Mouse (Mus musculus): ENCODE results near the gene Mreg.
"Not testable (repeated sequence)": the region's sequence is repeated elsewhere in the genome, so short reads cannot be mapped to it uniquely, and the experiment has no call there.

Gene Mreg

DNA sequence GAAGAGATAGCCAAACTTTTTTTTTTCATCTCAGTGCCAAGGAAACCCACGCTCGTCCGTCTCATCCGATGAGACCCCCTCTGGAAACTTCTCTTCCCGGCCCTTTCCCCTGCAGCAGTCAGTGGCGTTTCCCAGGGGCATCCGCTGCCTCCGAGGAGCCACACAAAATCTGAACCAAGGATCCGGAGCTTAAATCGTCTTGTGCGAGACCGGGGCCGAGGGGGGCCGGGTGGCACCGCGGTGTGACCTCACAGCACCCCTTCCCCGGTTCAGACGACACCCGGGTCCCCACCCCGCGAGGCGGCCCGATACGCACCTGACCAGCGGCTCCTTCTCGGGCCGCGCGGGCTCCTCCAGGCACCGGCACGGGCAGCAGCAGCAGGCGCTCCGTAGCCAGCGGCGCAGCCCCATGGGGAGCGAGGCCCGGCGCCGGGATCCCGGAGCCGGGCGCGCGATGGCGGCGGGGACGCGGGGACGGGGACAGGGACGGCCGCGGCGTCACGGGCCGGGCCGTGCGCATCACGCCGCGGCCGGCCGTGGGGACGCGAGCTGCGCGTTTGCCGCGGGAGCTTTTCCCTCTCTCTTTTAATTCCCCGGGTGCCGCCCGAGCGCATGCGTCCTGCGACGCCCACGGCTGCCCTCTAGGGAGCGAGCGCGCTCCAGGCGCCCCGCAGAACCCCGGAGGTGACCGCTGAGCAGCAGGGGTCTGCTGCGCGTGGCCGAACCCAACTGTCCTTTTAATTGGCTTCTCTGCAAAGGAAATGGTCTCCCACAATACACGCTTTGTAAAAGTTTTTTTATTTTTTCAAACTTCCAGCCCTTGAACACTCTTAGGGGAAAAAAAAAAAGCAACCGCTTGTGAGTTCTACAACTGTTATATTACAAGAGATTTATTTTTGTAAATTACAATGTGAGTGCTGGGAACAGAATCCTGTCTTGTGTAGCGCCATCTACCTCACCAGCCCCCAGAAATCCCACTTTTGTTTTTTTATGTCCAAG, at the start of gene Mreg:
Gene Mreg, minus strand, starts transcription at position 607 of the 999 bp plus-strand sequence.
- DNase-seq (ENCODE audit: extremely low spot score, low read depth, low spot score): no peak

DNA sequence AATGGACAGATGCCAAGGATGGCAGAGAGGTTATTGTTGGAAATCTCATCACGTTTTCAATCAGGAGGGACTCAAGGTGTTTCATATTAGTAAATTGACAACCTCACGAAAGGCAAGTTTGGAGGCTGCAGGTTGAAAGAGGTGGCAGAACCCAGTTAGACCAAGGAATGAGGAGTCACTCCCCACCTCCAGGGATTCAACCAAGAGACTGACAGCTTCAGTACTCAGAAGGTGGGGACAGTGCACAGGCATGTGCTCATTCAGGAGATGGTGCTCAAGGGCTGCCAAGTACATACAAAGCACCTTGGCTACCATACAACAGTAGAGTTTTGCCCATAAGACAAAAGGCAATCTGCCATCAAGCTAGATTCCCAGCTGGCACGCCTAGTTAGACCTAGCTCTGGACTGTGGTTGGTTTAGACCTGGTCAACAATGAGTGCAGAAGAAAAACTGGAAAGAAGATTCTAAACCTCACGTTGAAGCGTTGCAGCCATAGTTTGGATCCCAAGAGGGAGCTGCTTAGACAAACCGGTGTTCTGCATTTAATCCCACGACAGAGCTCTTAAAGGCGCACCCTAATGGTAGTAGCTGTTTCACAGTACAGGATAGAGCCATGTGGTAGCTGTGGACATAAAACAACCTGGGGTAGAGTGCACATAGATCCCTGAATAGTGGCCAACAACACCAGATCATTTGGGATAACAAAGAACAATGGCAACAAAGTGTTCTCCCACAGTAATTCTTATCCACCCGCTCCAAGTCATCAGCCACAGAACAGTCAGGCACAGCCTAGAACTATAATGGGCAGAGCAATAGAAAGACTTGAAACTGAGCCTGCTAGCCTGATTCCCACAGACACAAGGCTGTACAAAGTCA, 44.5 kb upstream of the Mreg start:
- DNase-seq (ENCODE audit: extremely low spot score, low read depth, low spot score): no peak

- no peak for DNase-seq (ENCODE audit: extremely low spot score, low read depth, low spot score)
Measured at GRCm38 (mm10) chr1:72255854-72256175, 43.7 kb upstream of the Mreg start.

- peak; percentile 89 for DNase-seq (ENCODE audit: extremely low spot score, low read depth, low spot score)
Measured at GRCm38 (mm10) chr1:72255062-72255853, 43.2 kb upstream of the Mreg start.

DNA sequence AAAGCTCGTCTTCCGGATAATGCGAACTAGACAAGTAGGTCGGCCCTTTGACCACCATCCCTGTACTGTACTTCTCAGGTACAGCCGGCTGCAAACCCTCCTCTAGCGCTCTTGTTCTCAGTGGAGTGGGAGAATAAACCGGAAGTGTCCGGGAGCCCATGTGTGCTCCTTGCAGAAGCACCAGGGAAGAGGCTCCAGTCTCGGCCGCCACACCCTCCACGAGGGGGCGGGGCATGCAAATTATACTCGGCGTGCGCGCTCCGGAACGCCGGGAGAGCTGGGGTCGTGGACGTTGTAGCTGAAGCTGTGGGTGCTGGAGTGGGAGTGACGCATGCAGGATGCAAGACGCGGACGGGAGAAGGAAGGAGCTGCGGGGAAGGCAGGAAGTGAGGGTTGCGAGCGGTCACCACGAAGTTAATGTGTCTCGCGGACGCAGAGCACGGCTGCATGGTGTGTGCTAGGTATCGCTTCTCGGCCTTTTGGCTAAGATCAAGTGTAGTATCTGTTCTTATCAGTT, 42.5 kb upstream of the Mreg start:
- DNase-seq (ENCODE audit: extremely low spot score, low read depth, low spot score): peak; percentile 50

- no peak for DNase-seq (ENCODE audit: extremely low spot score, low read depth, low spot score)
Measured at GRCm38 (mm10) chr1:72253881-72254491, 41.9 kb upstream of the Mreg start.

- no peak for DNase-seq (ENCODE audit: extremely low spot score, low read depth, low spot score)
Measured at GRCm38 (mm10) chr1:72251806-72252205, 39.7 kb upstream of the Mreg start.

DNA sequence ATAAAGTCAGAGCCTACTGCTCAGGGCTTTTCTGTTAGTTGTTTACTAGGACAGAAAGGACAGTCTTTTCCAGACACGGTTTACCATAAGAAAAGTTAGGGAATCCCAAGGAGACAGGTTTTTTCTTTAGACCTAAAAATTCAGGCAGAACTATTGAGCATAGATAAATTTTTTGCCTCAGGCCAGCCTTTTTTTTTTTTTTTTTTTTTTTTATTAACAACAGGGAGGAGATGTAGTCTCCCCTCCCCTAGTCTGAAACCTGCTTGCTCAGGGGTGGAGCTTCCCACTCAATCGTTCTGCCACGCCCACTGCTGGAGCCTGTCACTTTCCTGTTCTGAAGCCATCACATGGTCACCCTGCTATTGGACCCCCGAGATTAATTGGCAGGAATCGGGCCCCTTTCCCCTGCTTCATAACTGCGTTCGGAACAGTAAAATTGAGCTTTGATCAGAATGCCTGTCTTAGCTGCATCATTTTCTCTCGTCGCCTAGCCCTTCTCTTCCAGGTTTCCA, 36.2 kb upstream of the Mreg start:
- DNase-seq (ENCODE audit: extremely low spot score, low read depth, low spot score): not testable (repeated sequence)

DNA sequence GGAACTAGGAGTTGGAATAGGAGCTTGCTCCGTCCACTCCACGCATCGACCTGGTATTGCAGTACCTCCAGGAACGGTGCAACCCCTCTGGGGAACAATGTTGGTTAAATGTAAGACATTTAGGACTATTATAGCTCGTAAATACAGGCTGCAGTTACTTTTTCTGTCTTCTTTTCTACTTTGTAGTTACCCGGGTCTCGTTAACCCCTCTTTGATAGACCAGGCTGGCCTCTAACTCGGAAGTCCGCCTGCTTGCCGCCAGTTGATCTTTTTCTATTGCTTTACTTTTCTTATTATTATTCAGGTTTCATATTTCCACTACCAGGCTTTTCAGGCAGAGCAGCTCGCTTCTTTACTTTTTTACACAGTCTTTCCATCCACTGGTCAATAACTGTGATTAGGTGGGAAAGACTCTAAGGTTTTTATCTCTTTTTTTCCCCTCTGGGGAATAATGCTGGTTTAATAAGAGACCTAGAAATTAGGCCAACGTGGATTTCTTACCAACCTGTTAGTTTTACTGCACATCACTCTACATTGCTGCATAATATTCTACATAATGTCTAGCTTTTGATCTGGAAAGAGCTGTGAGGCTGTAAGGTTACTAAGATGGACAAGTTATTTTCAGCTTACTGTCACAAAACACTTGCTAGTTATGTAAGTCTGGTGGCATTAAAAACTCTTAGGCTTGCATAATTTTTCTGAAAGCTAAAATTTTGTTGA, 32.4 kb upstream of the Mreg start:
- peak; percentile 80 for DNase-seq (ENCODE audit: extremely low spot score, low read depth, low spot score)

- DNase-seq (ENCODE audit: extremely low spot score, low read depth, low spot score): peak; percentile 71
Measured at GRCm38 (mm10) chr1:72243656-72244316, 31.7 kb upstream of the Mreg start.

DNA sequence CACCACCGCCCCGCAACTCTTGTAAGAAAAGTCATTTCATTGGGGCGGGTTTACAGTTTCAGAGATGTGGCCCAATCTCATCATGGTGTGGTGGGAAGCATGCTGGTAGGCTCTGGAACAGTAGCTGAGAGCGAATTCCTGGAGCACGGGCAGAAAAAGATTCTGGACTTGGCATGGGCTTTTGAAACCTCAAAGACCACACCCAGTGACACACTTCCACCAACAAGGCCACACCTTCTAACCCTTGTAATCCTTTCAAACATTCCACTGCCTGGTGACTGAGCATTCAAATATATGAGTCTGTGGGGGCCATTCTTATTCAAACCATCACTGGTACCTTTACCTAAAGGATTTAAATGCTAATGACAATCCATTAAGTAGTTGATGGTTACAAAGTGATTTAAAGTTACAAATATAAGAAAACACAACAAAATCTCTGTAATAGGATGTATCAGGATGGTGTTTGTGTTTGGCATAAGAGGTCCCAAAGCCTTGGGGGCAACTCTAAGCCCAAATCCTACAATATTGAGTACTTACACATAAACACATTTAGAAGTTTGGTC, 30.6 kb upstream of the Mreg start:
- no peak for DNase-seq (ENCODE audit: extremely low spot score, low read depth, low spot score)

- DNase-seq (ENCODE audit: extremely low spot score, low read depth, low spot score): not testable (repeated sequence)
Measured at GRCm38 (mm10) chr1:72239113-72239512, 27.0 kb upstream of the Mreg start.

- no peak for DNase-seq (ENCODE audit: extremely low spot score, low read depth, low spot score)
Measured at GRCm38 (mm10) chr1:72238016-72238580, 26.0 kb upstream of the Mreg start.

DNA sequence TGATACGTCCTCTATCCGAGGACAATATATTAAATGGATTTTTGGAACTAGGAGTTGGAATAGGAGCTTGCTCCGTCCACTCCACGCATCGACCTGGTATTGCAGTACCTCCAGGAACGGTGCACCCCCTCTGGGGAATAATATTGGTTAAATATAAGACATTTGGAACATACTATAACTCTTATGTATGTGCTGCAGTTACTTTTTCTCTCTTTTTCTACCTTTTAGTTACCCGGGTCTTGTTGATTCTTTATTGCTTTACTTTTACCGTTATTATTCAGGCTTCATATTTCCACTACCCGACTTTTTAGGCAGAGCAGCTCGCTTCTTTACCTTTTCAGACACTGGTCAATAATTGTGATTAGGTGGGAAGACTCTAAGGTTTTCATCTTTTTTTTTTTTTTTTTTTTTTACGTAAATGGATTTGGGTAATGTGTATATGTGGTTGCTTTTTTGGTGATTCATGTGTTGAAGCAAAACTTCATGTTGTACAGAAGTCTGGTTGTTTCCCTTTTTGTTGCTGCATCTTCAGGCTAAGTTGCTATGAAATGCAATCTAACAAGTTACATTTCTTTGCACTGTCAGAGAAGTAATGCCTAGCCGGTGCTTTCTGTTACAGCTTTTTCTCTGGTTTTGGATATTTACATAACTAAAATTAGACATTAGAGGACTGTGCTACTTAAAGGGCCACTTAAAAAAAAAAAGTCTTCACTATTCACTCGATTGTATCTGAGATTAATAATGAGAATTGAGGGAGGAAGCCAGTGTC, 25.1 kb upstream of the Mreg start:
- peak; percentile 46 for DNase-seq (ENCODE audit: extremely low spot score, low read depth, low spot score)

- peak; percentile 24 for DNase-seq (ENCODE audit: extremely low spot score, low read depth, low spot score)
Measured at GRCm38 (mm10) chr1:72236363-72237006, 24.4 kb upstream of the Mreg start.

DNA sequence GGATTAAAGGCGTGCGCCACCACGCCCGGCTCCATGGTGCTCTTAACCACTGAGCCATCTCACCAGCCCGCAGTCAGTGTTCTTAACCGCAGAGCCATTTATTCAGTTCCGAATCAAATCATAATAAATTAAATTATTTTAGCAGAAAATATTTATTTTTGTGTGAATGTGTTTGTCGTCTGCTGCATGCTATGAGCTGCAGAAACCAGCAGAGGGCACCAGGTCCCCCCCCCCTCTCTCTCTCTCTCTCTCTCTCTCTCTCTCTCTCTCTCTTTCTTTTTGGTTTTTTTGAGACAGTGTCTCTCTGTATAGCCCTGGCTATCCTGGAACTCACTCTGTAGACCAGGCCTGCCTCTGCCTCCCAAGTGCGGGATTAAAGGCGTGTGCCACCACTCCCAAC, 20.5 kb upstream of the Mreg start:
- not testable (repeated sequence) for DNase-seq (ENCODE audit: extremely low spot score, low read depth, low spot score)

DNA sequence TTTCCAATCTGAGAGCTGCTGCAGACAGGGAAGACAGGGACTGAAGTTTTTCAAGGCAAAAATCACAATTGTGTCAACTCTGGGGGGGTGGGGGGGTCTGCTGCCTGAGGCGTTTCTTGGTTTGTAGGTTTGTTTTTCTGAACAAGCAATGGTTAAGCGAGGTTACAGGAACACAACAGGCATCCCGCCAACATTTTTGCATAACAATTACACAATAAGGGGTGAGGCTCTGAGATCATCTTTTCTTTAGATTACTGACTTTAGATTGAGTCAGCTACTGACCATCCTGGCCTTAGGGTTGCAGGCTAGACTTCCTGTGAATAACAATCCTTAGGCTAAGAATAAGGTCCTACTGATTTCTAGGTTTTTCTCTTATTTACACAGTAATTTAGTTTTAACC, 16.9 kb upstream of the Mreg start:
- no peak for DNase-seq (ENCODE audit: extremely low spot score, low read depth, low spot score)

Data from hindlimb bud, embryonic 11.5 days (tissue).